Mouse (Mus musculus) liver, embryonic 13.5 days (tissue): Measurements from ENCODE around the gene Map3k10. TPM values are rescaled to one million over a fixed set of nuclear protein-coding genes. Genes with fewer than 3 reads are reported as not detected.

Source experiments
- ATAC-seq: fragments of 200-750 bp; cut with Nextera tagmentation; 2 replicates; pipeline ENCODE4 v1.8.0; 2017; ENCODE audit warnings: low read depth, mild to moderate bottlenecking, moderate number of reproducible peaks, moderate library complexity
- DNase-seq: peaks from one replicate; pipeline ENCODE4 v3.0.0; 2022
- H3K27ac ChIP-seq: fragments of 300-500 bp; sonication (generic); 2 replicates; pipeline ENCODE4 v1.5.1; 2015; ENCODE audit warnings: moderate library complexity, mild to moderate bottlenecking, inconsistent platforms
- H3K27me3 ChIP-seq: fragments of 300-500 bp; sonication (generic); 2 replicates; pipeline ENCODE4 v1.6.1; 2015; ENCODE audit warnings: mild to moderate bottlenecking, inconsistent platforms
- H3K36me3 ChIP-seq: fragments of 300-500 bp; sonication (generic); 2 replicates; pipeline ENCODE4 v1.6.1; 2015; ENCODE audit warnings: mild to moderate bottlenecking, inconsistent platforms
- H3K4me1 ChIP-seq: fragments of 300-500 bp; sonication (generic); replicated peaks from 2 replicates; pipeline ENCODE4 v1.6.1; 2015; ENCODE audit warnings: inconsistent platforms
- H3K4me2 ChIP-seq: fragments of 300-500 bp; sonication (generic); 2 replicates; pipeline ENCODE4 v1.6.1; 2015; ENCODE audit warnings: inconsistent platforms, mild to moderate bottlenecking, moderate library complexity
- H3K4me3 ChIP-seq: fragments of 300-500 bp; sonication (generic); replicated peaks from 2 replicates; pipeline ENCODE4 v1.5.1; 2015; ENCODE audit warnings: mild to moderate bottlenecking, inconsistent platforms
- H3K9ac ChIP-seq: fragments of 300-500 bp; sonication (generic); 2 replicates; pipeline ENCODE4 v1.6.1; 2015; ENCODE audit warnings: mild to moderate bottlenecking, inconsistent platforms
- H3K9me3 ChIP-seq: fragments of 300-500 bp; sonication (generic); replicated peaks from 2 replicates; pipeline ENCODE4 v1.6.1; 2016; ENCODE audit warnings: inconsistent platforms
- WGBS: fragments of 180-500 bp; shearing (Covaris S2); methylation state at CpG from one replicate; pipeline ENCODE4 v1.1.7; 2015; ENCODE audit not compliant: insufficient replicate concordance; 5-methylcytosine and 5-hydroxymethylcytosine counted together
- polyA plus RNA-seq: library from polyadenylated mRNA; unstranded; fragments of >200 nt; fragmentation: Nextera tagmentation; extraction: Ambion mirVana; gene quantifications from 2 replicates; pipeline ENCODE4 v1.2.1, GENCODE M21; 2015

Gene Map3k10
- 1.3 and 1.8 TPM in 2 replicates for polyA plus RNA-seq

- H3K9me3 ChIP-seq: no peaks in the 10 kb centered on the region
- H3K27me3 ChIP-seq: peaks cover 13% of the 10 kb centered on the region
- peak within 1 kb of the TSS; percentile 83 for H3K9ac ChIP-seq
- peaks cover 38% of the 10 kb centered on the region for H3K4me1 ChIP-seq
- peak within 1 kb of the TSS; percentile 99 for H3K4me2 ChIP-seq
- under 1% methylated on average over 31 of the region's 31 CpGs for WGBS
- peak within 1 kb of the TSS; percentile 60 for H3K27ac ChIP-seq
- DNase-seq: peak; percentile 88
- H3K4me3 ChIP-seq: peak within 1 kb of the TSS; percentile 81
- ATAC-seq: peak; percentile 97
- no peaks in the 10 kb centered on the region for H3K36me3 ChIP-seq
These were observed at the start of gene Map3k10 for GRCm38 (mm10) chr7:27674522-27675221. Gene Map3k10, minus strand, starts transcription at chr7:27674598.

GRCm38 (mm10) chr7:27721951-27722350 lies 47.6 kb upstream of the Map3k10 start:
- H3K36me3 ChIP-seq: no peaks in the 10 kb centered on the region
- H3K4me3 ChIP-seq: no peak overlapping the region
- H3K9me3 ChIP-seq: no peaks in the 10 kb centered on the region
- 77% methylated on average over 8 of the region's 8 CpGs for WGBS
- H3K27ac ChIP-seq: no peak overlapping the region
- ATAC-seq (no peak), DNase-seq (no peak)
- no peaks in the 10 kb centered on the region for H3K27me3 ChIP-seq
- H3K4me2 ChIP-seq: no peak overlapping the region
- H3K9ac ChIP-seq: no peak overlapping the region
- no peaks in the 10 kb centered on the region for H3K4me1 ChIP-seq

GRCm38 (mm10) chr7:27710402-27710801 lies 36.0 kb upstream of the Map3k10 start:
- Histone ChIP-seq H3K4me2 (no peak overlapping the region), H3K9me3 (peaks cover 5% of the 10 kb centered on the region; the same call in 1 of the 2 replicates), H3K27me3 (no peaks in the 10 kb centered on the region), H3K4me3 (no peak overlapping the region), H3K36me3 (no peaks in the 10 kb centered on the region), H3K27ac (no peak overlapping the region), H3K4me1 (no peaks in the 10 kb centered on the region), H3K9ac (no peak overlapping the region)
- WGBS: 68% methylated on average over 7 of the region's 7 CpGs
- ATAC-seq: no peak
- no peak for DNase-seq

- Histone ChIP-seq H3K27me3 (no peaks in the 10 kb centered on the region), H3K4me2 (no peak overlapping the region), H3K36me3 (no peaks in the 10 kb centered on the region), H3K9ac (no peak overlapping the region), H3K9me3 (no peaks in the 10 kb centered on the region), H3K4me1 (no peaks in the 10 kb centered on the region), H3K4me3 (no peak overlapping the region), H3K27ac (no peak overlapping the region)
- DNase-seq (no peak), ATAC-seq (no peak)
- 54% methylated on average over 3 of the region's 3 CpGs for WGBS
These were observed 22.3 kb upstream of the Map3k10 start for GRCm38 (mm10) chr7:27696711-27697110.

GRCm38 (mm10) chr7:27691076-27691475 lies 16.7 kb upstream of the Map3k10 start:
- ATAC-seq (no peak), DNase-seq (peak; percentile 15)
- no peak overlapping the region for H3K4me3 ChIP-seq
- H3K27me3 ChIP-seq: no peaks in the 10 kb centered on the region
- 30% methylated on average over 5 of the region's 5 CpGs for WGBS
- H3K9ac ChIP-seq: no peak overlapping the region
- H3K9me3 ChIP-seq: no peaks in the 10 kb centered on the region
- no peak overlapping the region for H3K4me2 ChIP-seq
- H3K4me1 ChIP-seq: peaks cover 18% of the 10 kb centered on the region
- H3K27ac ChIP-seq: no peak overlapping the region
- H3K36me3 ChIP-seq: no peaks in the 10 kb centered on the region

GRCm38 (mm10) chr7:27688815-27689612 lies 14.6 kb upstream of the Map3k10 start, which contains the start of gene Zfp607b:
Gene Zfp607b, plus strand, starts transcription at chr7:27689340.
- DNase-seq (peak; percentile 96), ATAC-seq (peak; percentile 99)
- no peaks in the 10 kb centered on the region for H3K9me3 ChIP-seq
- H3K27ac ChIP-seq: peak within 1 kb of the TSS; percentile 62
- H3K4me3 ChIP-seq: peak within 1 kb of the TSS; percentile 63
- 1% methylated on average over 19 of the region's 19 CpGs for WGBS
- H3K36me3 ChIP-seq: no peaks in the 10 kb centered on the region
- H3K9ac ChIP-seq: peak within 1 kb of the TSS; percentile 75
- H3K4me2 ChIP-seq: peak within 1 kb of the TSS; percentile 79
- H3K27me3 ChIP-seq: 0 out of 2 replicates have a peak, but pooled peaks cover 7% of the 10 kb centered on the region
- H3K4me1 ChIP-seq: peaks cover 18% of the 10 kb centered on the region

- WGBS: 33% methylated on average over 14 of the region's 14 CpGs
- Histone ChIP-seq H3K9me3 (no peaks in the 10 kb centered on the region), H3K27ac (peak overlapping the region; percentile 62; the same call in 1 of the 2 replicates), H3K4me2 (peak overlapping the region; percentile 79), H3K9ac (peak overlapping the region; percentile 75), H3K4me3 (peak overlapping the region; percentile 63), H3K27me3 (0 out of 2 replicates have a peak, but pooled peaks cover 7% of the 10 kb centered on the region), H3K4me1 (peaks cover 18% of the 10 kb centered on the region), H3K36me3 (no peaks in the 10 kb centered on the region)
- DNase-seq (no peak), ATAC-seq (no peak)
These were observed 13.9 kb upstream of the Map3k10 start for GRCm38 (mm10) chr7:27688246-27688788.

GRCm38 (mm10) chr7:27687836-27688235 lies 13.4 kb upstream of the Map3k10 start:
- DNase-seq (no peak), ATAC-seq (no peak)
- Histone ChIP-seq H3K4me1 (peaks cover 18% of the 10 kb centered on the region), H3K9me3 (no peaks in the 10 kb centered on the region), H3K27ac (no peak overlapping the region), H3K9ac (peak overlapping the region; percentile 75), H3K27me3 (0 out of 2 replicates have a peak, but pooled peaks cover 7% of the 10 kb centered on the region), H3K4me3 (peak overlapping the region; percentile 63; the same call in 1 of the 2 replicates), H3K36me3 (no peaks in the 10 kb centered on the region), H3K4me2 (peak overlapping the region; percentile 79)
- 62% methylated on average over 3 of the region's 3 CpGs for WGBS

GRCm38 (mm10) chr7:27687043-27687442 lies 12.6 kb upstream of the Map3k10 start:
- Histone ChIP-seq H3K27ac (no peak overlapping the region), H3K4me1 (peaks cover 18% of the 10 kb centered on the region), H3K9ac (no peak overlapping the region), H3K36me3 (no peaks in the 10 kb centered on the region), H3K9me3 (no peaks in the 10 kb centered on the region), H3K4me2 (no peak overlapping the region), H3K27me3 (0 out of 2 replicates have a peak, but pooled peaks cover 7% of the 10 kb centered on the region), H3K4me3 (no peak overlapping the region)
- 83% methylated on average over 1 of the region's 1 CpGs for WGBS
- DNase-seq (no peak), ATAC-seq (no peak)

- no peak for DNase-seq
- WGBS: under 1% methylated on average over 6 of the region's 6 CpGs
- peaks cover 18% of the 10 kb centered on the region for H3K4me1 ChIP-seq
- no peak overlapping the region for H3K4me3 ChIP-seq
- no peak overlapping the region for H3K27ac ChIP-seq
- no peaks in the 10 kb centered on the region for H3K36me3 ChIP-seq
- no peak overlapping the region for H3K9ac ChIP-seq
- no peak for ATAC-seq
- H3K27me3 ChIP-seq: 0 out of 2 replicates have a peak, but pooled peaks cover 7% of the 10 kb centered on the region
- no peaks in the 10 kb centered on the region for H3K9me3 ChIP-seq
- H3K4me2 ChIP-seq: no peak overlapping the region
These were observed 11.3 kb upstream of the Map3k10 start for GRCm38 (mm10) chr7:27685681-27686080.

GRCm38 (mm10) chr7:27685220-27685619 lies 10.8 kb upstream of the Map3k10 start:
- ATAC-seq: no peak
- Histone ChIP-seq H3K27ac (no peak overlapping the region), H3K27me3 (0 out of 2 replicates have a peak, but pooled peaks cover 7% of the 10 kb centered on the region), H3K4me3 (no peak overlapping the region), H3K9ac (no peak overlapping the region), H3K4me1 (peaks cover 18% of the 10 kb centered on the region), H3K36me3 (no peaks in the 10 kb centered on the region), H3K9me3 (no peaks in the 10 kb centered on the region), H3K4me2 (no peak overlapping the region)
- WGBS: 17% methylated on average over 5 of the region's 5 CpGs
- no peak for DNase-seq
